Mouse (Mus musculus): ENCODE results near the gene Fam173b. TPM values are rescaled to one million over a fixed set of nuclear protein-coding genes. Genes with fewer than 3 reads are reported as not detected.
A peak's percentile ranks its signal among the peaks of the same experiment; 100 is the strongest.

Gene Fam173b
- polyA plus RNA-seq, 1 experiment: 16.8 TPM

- Histone ChIP-seq H3K4me1 (ENCODE audit: control insufficient read depth, insufficient read depth, insufficient read length, low read length) (no peaks in the 10 kb centered on the region), H3K4me3 (ENCODE audit: insufficient read depth, low read depth, low read length) (no peak overlapping the region), H3K27ac (replicated peaks; ENCODE audit: low read depth, low read length) (no peak overlapping the region)
These were observed 34.5 kb downstream of the Fam173b start for GRCm38 (mm10) chr15:31636091-31636595.

GRCm38 (mm10) chr15:31647225-31647624 is 45.6 kb downstream of the Fam173b start:
- no peak overlapping the region for H3K27ac ChIP-seq (replicated peaks; ENCODE audit: low read depth, low read length)
- H3K4me1 ChIP-seq (ENCODE audit: control insufficient read depth, insufficient read depth, insufficient read length, low read length): no peaks in the 10 kb centered on the region
- no peak overlapping the region for H3K4me3 ChIP-seq (ENCODE audit: insufficient read depth, low read depth, low read length)

- no peak overlapping the region for H3K27ac ChIP-seq (replicated peaks; ENCODE audit: low read depth, low read length)
- H3K4me3 ChIP-seq (ENCODE audit: insufficient read depth, low read depth, low read length): no peak overlapping the region
- no peaks in the 10 kb centered on the region for H3K4me1 ChIP-seq (ENCODE audit: control insufficient read depth, insufficient read depth, insufficient read length, low read length)
These were observed 46.4 kb downstream of the Fam173b start for GRCm38 (mm10) chr15:31647851-31648569.

- Histone ChIP-seq H3K4me1 (ENCODE audit: control insufficient read depth, insufficient read depth, insufficient read length, low read length) (peaks cover 3% of the 10 kb centered on the region; the same call in 1 of the 2 replicates), H3K4me3 (ENCODE audit: insufficient read depth, low read depth, low read length) (no peak overlapping the region), H3K27ac (replicated peaks; ENCODE audit: low read depth, low read length) (no peak overlapping the region)
These were observed 48.0 kb downstream of the Fam173b start for GRCm38 (mm10) chr15:31649691-31650090.

- no peak overlapping the region for H3K27ac ChIP-seq (replicated peaks; ENCODE audit: low read depth, low read length)
- H3K4me1 ChIP-seq (ENCODE audit: control insufficient read depth, insufficient read depth, insufficient read length, low read length): peaks cover 3% of the 10 kb centered on the region; the same call in 1 of the 2 replicates
- no peak overlapping the region for H3K4me3 ChIP-seq (ENCODE audit: insufficient read depth, low read depth, low read length)
These were observed 49.2 kb downstream of the Fam173b start for GRCm38 (mm10) chr15:31650821-31651220.

- H3K4me1 ChIP-seq (ENCODE audit: control insufficient read depth, insufficient read depth, insufficient read length, low read length): peaks cover 3% of the 10 kb centered on the region; the same call in 1 of the 2 replicates
- no peak overlapping the region for H3K4me3 ChIP-seq (ENCODE audit: insufficient read depth, low read depth, low read length)
- no peak overlapping the region for H3K27ac ChIP-seq (replicated peaks; ENCODE audit: low read depth, low read length)
These were observed 58.6 kb downstream of the Fam173b start for GRCm38 (mm10) chr15:31660133-31660795.

- Histone ChIP-seq H3K4me3 (ENCODE audit: insufficient read depth, low read depth, low read length) (no peak overlapping the region), H3K4me1 (ENCODE audit: control insufficient read depth, insufficient read depth, insufficient read length, low read length) (peaks cover 3% of the 10 kb centered on the region; the same call in 1 of the 2 replicates), H3K27ac (replicated peaks; ENCODE audit: low read depth, low read length) (no peak overlapping the region)
These were observed 59.2 kb downstream of the Fam173b start for GRCm38 (mm10) chr15:31660844-31661243.

- H3K4me1 ChIP-seq (ENCODE audit: control insufficient read depth, insufficient read depth, insufficient read length, low read length): peaks cover 3% of the 10 kb centered on the region; the same call in 1 of the 2 replicates
- H3K27ac ChIP-seq (replicated peaks; ENCODE audit: low read depth, low read length): peak overlapping the region; percentile 36; the same call in 1 of the 2 replicates
- no peak overlapping the region for H3K4me3 ChIP-seq (ENCODE audit: insufficient read depth, low read depth, low read length)
These were observed 60.1 kb downstream of the Fam173b start for GRCm38 (mm10) chr15:31661802-31662201.

- Histone ChIP-seq H3K4me1 (ENCODE audit: control insufficient read depth, insufficient read depth, insufficient read length, low read length) (peaks cover 3% of the 10 kb centered on the region; the same call in 1 of the 2 replicates), H3K4me3 (ENCODE audit: insufficient read depth, low read depth, low read length) (no peak overlapping the region), H3K27ac (replicated peaks; ENCODE audit: low read depth, low read length) (peak overlapping the region; percentile 57; the same call in 1 of the 2 replicates)
These were observed 61.4 kb downstream of the Fam173b start for GRCm38 (mm10) chr15:31663074-31663473.

Other genes with a start within 250 kb of the Fam173b start
- 0.67 and 0.91 TPM in 2 replicates for gene Ankrd33b, start 234.1 kb upstream of the Fam173b start, polyA plus RNA-seq (2012; ENCODE audit: insufficient read depth, insufficient read length, missing spikeins)
- gene Ropn1l, start 148.1 kb upstream of the Fam173b start, polyA plus RNA-seq (2012; ENCODE audit: insufficient read depth, insufficient read length, missing spikeins): 2.4 and 9.8 TPM in 2 replicates
- gene March6, start 70.8 kb upstream of the Fam173b start, polyA plus RNA-seq (2012; ENCODE audit: insufficient read depth, insufficient read length, missing spikeins): 24.6 and 36.6 TPM in 2 replicates
- 45.8 and 86.8 TPM in 2 replicates for gene Cmbl, start 36.5 kb upstream of the Fam173b start, polyA plus RNA-seq (2012; ENCODE audit: insufficient read depth, insufficient read length, missing spikeins)
- 134 and 155 TPM in 2 replicates for gene Cct5, start within 50 bp of the Fam173b start, polyA plus RNA-seq (2012; ENCODE audit: insufficient read depth, insufficient read length, missing spikeins)

Measured in brown adipose tissue, adult 24 weeks (tissue).